Comparison of ENCODE assay signal across 24 mouse cellular contexts in genomic region chr11:54679141-54679540, GRCm38 (mm10).
DNase-seq lines count a peak whose midpoint lies in the region; ATAC-seq and TF ChIP-seq lines count a peak whose summit lies in the region.
"Had no signal": no experiment of that assay in that cellular context is flagged by ENCODE, and none has a peak within 500 bp of the region (broad histone marks: within the 10 kb centered on the region; RNA-seq: fewer than 3 reads in every experiment).

No protein-coding gene starts in this region.

- H3K27ac ChIP-seq in kidney, embryonic 16.5 days (ENCODE audit: low read length), result no peak overlapping the region
- no peak overlapping the region for H3K27ac ChIP-seq in liver, adult 2 months (replicated peaks; ENCODE audit: insufficient read depth, low read depth, low read length)
- H3K27ac ChIP-seq in liver, embryonic 12.5 days, result no peak overlapping the region
- H3K27ac ChIP-seq: embryonic facial prominence, embryonic 13.5 days; embryonic facial prominence, embryonic 15.5 days; forebrain, embryonic 10.5 days; forebrain, embryonic 12.5 days had no signal

- H3K4me1 ChIP-seq in kidney, embryonic 16.5 days (ENCODE audit: insufficient read depth, low read length), result no peaks in the 10 kb centered on the region
- H3K4me1 ChIP-seq in liver, adult 2 months (ENCODE audit: control insufficient read depth, insufficient read depth, low read length), result peaks cover 5% of the 10 kb centered on the region; the same call in 1 of the 2 replicates
- no peaks in the 10 kb centered on the region for H3K4me1 ChIP-seq in liver, embryonic 12.5 days
- H3K4me1 ChIP-seq: embryonic facial prominence, embryonic 13.5 days; embryonic facial prominence, embryonic 15.5 days; forebrain, embryonic 10.5 days; forebrain, embryonic 12.5 days had no signal

- 93% methylated on average over 2 of the region's 2 CpGs for WGBS in kidney, embryonic 16.5 days
- 59% methylated on average over 2 of the region's 2 CpGs for WGBS in liver, adult 2 months
- WGBS in liver, embryonic 12.5 days (ENCODE audit: insufficient replicate concordance), result 79% methylated on average over 2 of the region's 2 CpGs

- no peaks in the 10 kb centered on the region for H3K27me3 ChIP-seq in kidney, embryonic 16.5 days (ENCODE audit: insufficient read depth, low read length)
- H3K27me3 ChIP-seq in liver, adult 2 months (ENCODE audit: control insufficient read depth, insufficient read depth, low read length), result no peaks in the 10 kb centered on the region
- no peaks in the 10 kb centered on the region for H3K27me3 ChIP-seq in liver, embryonic 12.5 days (replicated peaks)
- H3K27me3 ChIP-seq: embryonic facial prominence, embryonic 13.5 days; embryonic facial prominence, embryonic 15.5 days; forebrain, embryonic 12.5 days had no signal

- H3K4me3 ChIP-seq in kidney, embryonic 16.5 days (ENCODE audit: low read length), result no peak overlapping the region
- H3K4me3 ChIP-seq in liver, adult 2 months (ENCODE audit: insufficient read depth, low read depth, low read length), result no peak overlapping the region
- no peak overlapping the region for H3K4me3 ChIP-seq in liver, embryonic 12.5 days
- H3K4me3 ChIP-seq: embryonic facial prominence, embryonic 13.5 days; embryonic facial prominence, embryonic 15.5 days; erythroblast, embryonic 14.5 days; forebrain, embryonic 10.5 days; forebrain, embryonic 12.5 days had no signal

- TF ChIP-seq CTCF in liver, adult 2 months (IDR thresholded peaks at IDR 0.05; ENCODE audit: low read depth, low read length), result no peak

- H3K9ac ChIP-seq in kidney, embryonic 16.5 days (replicated peaks; ENCODE audit: low read length), result no peak overlapping the region
- no peak overlapping the region for H3K9ac ChIP-seq in liver, adult 2 months (ENCODE audit: low read depth, low read length)
- no peak overlapping the region for H3K9ac ChIP-seq in liver, embryonic 12.5 days
- H3K9ac ChIP-seq: embryonic facial prominence, embryonic 13.5 days; embryonic facial prominence, embryonic 15.5 days; forebrain, embryonic 12.5 days had no signal

- TF ChIP-seq POLR2A in liver, adult 2 months (IDR thresholded peaks at IDR 0.05; ENCODE audit: extremely low read depth, insufficient read depth, low read length), result no peak

- H3K79me2 ChIP-seq in liver, adult 2 months (ENCODE audit: control insufficient read depth, insufficient read depth, low read length), result no peaks in the 10 kb centered on the region

- peak; percentile 31 for DNase-seq in kidney, adult 11 months
- DNase-seq in kidney, postnatal 4 days, result no peak
- DNase-seq in kidney, adult 8-10 months, result peak; percentile 26 to 40
- DNase-seq in kidney, adult 18-20 months, result no peak
- DNase-seq in kidney, postnatal 25 days, result peak; percentile 24 to 60
- DNase-seq in liver, adult 2 months (ENCODE audit: extremely low read depth, low read depth, low spot score), result peak; percentile 87
- DNase-seq: adrenal gland, adult 2 months; adrenal gland, postnatal 10 days; adrenal gland, postnatal 25 days; cerebellum, adult 11 months; cerebellum, adult 18-20 months; cerebellum, adult 8-10 months; cerebellum, adult 9-11 months; cerebellum, postnatal 14 days; cerebellum, postnatal 36 days; embryo, embryonic 11 days had no signal

- no peak overlapping the region for H3K4me2 ChIP-seq in kidney, embryonic 16.5 days (replicated peaks; ENCODE audit: low read depth, low read length)
- no peak overlapping the region for H3K4me2 ChIP-seq in liver, embryonic 12.5 days
- H3K4me2 ChIP-seq: embryonic facial prominence, embryonic 13.5 days; embryonic facial prominence, embryonic 15.5 days; forebrain, embryonic 12.5 days had no signal

- H3K36me3 ChIP-seq in kidney, embryonic 16.5 days (ENCODE audit: insufficient read depth, low read length), result peaks cover 27% of the 10 kb centered on the region
- H3K36me3 ChIP-seq in liver, adult 2 months (ENCODE audit: control insufficient read depth, insufficient read depth, low read length), result peaks cover 37% of the 10 kb centered on the region
- peaks cover 72% of the 10 kb centered on the region for H3K36me3 ChIP-seq in liver, embryonic 12.5 days

- no peaks in the 10 kb centered on the region for H3K9me3 ChIP-seq in kidney, embryonic 16.5 days (ENCODE audit: low read length)
- no peaks in the 10 kb centered on the region for H3K9me3 ChIP-seq in liver, embryonic 12.5 days (replicated peaks)
- H3K9me3 ChIP-seq: embryonic facial prominence, embryonic 13.5 days; embryonic facial prominence, embryonic 15.5 days; forebrain, embryonic 10.5 days; forebrain, embryonic 12.5 days had no signal

- ATAC-seq in kidney, embryonic 16.5 days (ENCODE audit: low FRiP score, low TSS enrichment), result no peak
- ATAC-seq in liver, embryonic 12.5 days, result no peak
- ATAC-seq: forebrain, embryonic 14.5 days had no signal

Comparison
In these comparisons a context has a peak if more than half of its experiments do, and no peak if none do; other contexts are left out.
1. DNase-seq: peak in kidney, adult 11 months (single experiment), kidney, adult 8-10 months (2 of 2), kidney, postnatal 25 days (2 of 2) and liver, adult 2 months (single experiment); none in kidney, postnatal 4 days (0 of 2) and kidney, adult 18-20 months (single experiment).